Mouse (Mus musculus) olfactory bulb, adult 2 months (tissue): ENCODE data around the gene Hist1h1d.

Experiments used
- CTCF ChIP-seq: fragments of 200-500 bp; IDR thresholded peaks from 2 replicates; pipeline ENCODE4 v1.5.1; 2012; ENCODE audit warnings: low read depth, mild to moderate bottlenecking, low read length, moderate library complexity; ENCODE audit not compliant: insufficient read depth
- POLR2A ChIP-seq: fragments of 200-500 bp; IDR thresholded peaks from 2 replicates; pipeline ENCODE4 v1.6.1; 2012; ENCODE audit warnings: mild to moderate bottlenecking, low read depth, low read length, moderate library complexity; ENCODE audit not compliant: insufficient read depth

DNA sequence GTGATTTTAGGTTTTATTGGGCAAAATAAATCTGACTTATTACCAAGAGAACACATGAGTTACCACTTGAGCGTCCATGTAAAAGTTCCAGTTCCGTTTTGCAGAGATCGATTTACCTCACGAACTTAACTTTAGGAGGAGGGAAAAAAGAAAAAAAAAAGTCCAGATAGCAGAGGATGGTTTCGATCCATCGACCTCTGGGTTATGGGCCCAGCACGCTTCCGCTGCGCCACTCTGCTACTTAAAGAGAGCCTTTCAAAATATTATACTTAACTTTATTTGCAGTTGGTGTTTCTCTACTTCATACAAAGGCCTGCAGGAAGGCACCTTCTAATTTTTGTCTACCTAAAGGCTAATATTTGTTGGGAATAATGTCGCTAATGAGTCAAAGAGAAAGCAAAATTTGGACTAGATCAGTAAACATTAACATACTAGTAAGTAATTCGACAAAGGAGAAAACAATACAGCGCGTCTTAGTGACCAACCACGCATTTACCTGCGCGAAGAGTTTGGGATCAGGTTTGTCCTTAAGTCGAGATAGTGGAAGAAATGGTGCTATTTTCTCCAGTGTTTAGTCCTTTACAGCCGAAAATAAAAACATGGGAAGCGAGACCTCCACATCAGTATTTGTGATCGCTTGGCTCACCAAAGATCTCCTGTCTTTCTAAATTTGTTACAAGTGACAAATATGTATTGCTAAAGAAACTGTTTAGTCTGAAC, 22.7 kb upstream of the Hist1h1d start:
- no peak for TF ChIP-seq POLR2A
- no peak for TF ChIP-seq CTCF
